Mouse (Mus musculus): Measurements from ENCODE around the gene Brd7.

Gene Brd7

DNA sequence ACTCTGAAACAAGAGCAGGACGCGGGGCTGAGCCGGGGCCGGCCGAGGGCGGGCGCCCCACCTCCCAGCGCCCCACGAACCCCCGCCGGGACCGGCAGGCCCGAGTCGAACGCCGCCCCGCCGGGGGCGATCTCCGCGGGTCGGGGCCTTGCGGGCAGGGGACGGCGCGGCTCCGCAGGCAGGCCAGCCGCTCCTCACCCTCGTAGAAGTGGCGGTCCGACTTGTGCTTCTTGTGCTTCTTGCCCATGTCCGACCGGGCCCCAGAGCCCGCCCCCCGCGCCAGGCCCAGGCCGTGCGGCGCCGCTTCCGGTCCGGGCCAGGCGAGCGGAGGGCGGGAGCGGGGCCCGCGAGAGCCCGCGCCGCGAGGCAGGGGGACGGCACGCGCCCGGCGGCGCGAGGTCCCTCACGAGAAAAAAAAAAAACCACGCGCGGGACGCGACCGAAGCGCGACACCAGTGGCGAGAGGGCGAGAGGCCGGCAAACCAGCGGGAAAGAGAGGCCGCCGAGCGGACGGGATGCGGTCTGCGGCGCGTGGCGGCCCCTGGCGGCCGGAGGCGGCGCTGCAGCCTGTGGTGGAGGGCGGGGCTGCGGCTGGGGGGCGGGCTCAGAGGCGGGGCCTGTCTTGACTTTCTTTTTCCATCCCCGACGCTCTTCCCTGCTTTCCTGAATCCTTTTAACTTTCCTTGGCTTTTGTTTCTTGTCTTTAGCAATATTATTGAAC is at the start of gene Brd7:
Gene Brd7, minus strand, starts transcription at position 487 of the 721 bp plus-strand sequence.
- DNase-seq: peak; percentile 76 to 79

DNA sequence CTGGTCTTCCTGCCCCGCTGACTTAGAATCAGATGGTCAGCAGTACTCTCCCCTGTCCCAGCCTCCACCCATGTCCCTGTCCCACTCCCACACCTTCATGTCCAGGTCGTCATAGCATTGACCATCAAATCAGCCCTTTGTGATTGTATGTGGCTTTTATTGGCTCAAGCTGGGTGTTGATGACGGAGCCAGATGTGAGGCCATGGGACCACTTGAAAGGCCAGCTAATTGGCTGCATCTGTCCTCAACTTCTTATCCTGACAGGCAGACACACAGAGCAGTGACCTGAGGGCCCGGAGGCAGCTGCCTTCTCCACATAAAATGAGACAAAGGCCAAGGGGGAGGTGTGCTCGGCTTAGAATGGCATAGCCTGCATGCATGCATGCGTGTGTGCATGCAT is 49.5 kb upstream of the Brd7 start:
- no peak for DNase-seq

DNA sequence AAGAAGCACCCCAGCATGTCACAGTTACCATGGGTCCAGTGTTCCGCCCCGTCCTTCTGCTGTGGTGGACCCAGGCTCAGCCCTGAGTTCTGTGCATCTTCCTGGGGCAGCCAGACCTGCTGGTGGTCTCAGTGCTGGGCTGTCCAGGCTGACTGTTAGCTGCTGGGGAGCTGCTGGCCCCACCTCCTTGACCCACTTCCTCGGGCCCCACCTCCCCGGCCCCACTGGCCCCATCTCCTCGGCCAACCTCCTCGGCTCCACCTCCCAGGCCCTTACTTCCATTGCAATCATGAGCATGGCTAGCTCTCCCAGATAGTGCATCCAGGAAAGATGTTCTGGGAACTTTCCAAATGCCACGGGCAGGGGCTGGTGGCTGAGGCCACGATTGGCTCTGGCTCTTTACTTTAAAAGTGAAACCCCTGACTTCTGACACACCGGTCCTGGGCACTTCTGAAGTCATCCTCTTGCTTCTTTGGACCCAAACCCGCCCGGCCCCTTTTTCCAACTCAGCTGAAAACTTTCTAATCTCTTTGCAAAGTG is 47.5 kb upstream of the Brd7 start:
- DNase-seq: peak in 1 of 2 experiments; percentile 14

DNA sequence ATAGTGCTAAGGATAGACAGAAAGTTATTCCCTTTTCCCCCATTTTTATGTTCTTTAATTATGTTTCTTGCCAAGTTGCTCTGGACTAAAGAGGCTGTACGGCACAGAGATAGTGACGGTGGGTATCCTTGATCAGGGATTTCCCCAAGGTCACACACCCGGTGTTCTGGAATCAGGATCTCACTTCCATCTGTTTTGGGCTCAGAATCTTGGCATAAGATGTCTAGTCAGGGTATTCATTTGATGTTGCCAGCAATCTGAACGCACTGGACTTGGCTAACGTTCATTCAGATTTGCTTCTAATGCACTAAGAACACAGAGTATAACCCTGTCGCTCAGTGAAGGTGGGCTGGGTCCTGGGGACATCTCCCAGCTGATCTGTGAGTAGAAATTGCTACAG is 45.7 kb upstream of the Brd7 start:
- DNase-seq: no peak

DNA sequence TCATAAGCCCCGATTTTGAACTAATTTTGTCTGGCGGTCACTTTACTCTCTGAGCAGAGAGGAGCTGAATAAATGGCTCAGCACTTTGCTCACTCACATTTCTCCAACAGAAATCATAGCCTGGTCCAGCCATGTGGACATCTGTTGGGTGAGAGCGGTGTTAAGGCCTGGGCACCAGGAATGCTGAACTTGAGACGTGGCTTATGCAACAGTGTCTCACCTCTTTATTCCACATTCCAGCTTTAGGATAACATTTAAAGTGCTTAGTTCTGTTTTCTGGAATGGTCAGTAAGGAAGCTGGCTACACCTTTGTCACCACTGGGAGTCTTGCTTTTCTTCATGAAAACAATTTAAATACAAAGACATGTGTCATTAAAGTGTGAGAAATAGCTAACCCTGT is 36.1 kb upstream of the Brd7 start:
- no peak for DNase-seq

DNA sequence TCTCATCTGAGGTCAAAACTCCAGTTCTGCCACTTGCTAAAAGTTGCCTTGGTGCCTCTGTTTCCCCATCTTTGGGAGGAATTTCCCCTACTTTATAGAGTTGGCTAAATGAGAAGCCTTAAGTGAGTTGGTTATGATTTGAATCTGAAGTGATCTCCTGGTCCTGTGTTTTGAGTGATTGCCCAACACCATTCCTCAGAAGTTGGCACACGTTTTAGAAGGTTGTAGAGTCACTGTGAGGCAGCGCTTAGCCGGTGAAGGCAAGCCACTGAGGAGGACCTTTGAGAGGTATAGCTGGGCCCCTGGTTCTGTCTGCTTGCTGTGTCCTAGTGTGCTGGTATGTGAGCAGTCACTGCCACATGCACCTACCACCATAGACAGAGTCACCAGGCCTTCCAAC is 31.3 kb upstream of the Brd7 start:
- peak; percentile 54 to 72 for DNase-seq

DNA sequence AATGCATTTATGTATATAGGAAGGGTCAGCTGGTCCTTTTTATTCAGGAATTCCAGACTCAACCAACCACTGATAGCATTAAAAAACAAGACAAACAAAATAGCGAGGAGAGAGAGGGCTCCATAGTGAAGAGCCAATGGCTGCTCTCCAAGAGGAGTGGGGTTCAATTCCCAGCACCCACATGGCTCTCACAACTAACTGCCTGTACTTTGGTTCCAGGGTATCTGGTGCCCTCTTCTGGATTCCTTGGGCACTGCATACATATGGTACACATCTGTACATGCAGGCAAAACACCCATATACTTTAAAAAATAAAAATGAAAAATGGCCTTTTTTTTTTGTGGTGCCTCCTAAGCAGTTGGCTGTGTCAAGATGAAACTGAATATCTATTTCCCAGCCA is 28.8 kb upstream of the Brd7 start:
- peak in 1 of 2 experiments; percentile 19 for DNase-seq

DNA sequence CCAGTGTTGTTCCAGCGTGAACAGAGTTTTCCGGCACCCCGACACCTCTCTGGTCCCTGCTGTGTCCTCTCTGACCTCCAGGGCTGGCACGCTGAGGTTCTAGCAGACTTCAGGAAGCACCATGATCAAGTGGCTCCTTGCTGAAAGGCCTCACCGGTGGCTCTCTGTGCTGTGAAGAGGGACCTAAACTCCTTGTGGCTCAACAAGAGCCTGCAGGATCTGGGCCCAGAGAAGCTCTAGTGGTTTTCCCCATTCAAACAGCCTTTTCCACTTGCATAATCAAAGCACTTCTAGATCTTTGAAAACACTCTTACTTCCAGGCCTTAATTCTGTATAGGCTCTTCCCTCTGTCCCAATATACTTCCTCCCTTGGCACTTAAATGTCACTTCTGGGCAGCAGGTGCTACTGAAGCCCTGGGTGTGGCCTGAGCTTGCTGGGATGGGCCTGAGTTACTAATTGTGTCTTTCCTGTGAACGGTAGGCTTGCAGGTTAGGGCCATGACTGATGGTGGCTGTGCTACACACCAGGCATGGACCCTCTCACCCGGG is 26.8 kb upstream of the Brd7 start:
- DNase-seq: peak; percentile 62 to 74

DNA sequence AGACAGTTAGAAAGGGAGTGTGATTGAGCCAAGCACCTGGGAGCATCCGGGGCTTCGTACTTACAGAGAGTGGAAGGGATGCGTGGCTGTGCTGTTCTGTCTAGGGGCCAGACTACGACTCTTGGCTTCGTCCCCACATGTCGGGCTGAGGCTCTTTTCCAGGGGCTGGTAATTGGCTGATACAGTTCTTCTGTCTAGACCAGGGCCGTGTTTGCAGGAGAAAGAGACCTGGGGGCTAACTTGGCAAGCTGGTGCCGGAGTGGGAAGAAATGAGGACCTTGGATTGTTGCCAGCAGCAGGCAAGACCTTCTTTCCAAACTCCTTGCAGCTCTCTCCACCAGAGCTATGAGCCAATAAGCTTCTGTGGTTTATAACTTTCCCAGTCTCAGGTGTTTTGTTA is 25.9 kb upstream of the Brd7 start:
- DNase-seq: no peak

DNA sequence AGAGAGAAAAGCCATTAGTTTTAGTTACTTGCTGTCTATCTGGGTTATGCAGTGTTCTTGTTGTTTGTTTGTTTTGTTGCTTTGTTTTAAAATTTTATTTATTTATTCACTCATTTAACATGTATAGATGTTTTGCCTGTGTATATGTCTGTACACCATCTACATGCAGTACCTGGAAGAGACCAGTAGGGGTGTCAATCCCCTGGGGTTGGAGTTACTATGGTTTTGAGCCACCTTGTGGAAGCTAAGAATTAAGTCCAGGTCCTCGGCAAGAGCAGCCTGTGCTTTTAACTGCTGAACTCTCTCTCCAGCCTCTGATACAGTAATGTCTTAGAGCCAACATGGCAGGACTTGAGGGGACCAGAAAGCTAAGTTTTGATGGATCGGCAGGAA is 21.2 kb upstream of the Brd7 start:
- no peak for DNase-seq

DNA sequence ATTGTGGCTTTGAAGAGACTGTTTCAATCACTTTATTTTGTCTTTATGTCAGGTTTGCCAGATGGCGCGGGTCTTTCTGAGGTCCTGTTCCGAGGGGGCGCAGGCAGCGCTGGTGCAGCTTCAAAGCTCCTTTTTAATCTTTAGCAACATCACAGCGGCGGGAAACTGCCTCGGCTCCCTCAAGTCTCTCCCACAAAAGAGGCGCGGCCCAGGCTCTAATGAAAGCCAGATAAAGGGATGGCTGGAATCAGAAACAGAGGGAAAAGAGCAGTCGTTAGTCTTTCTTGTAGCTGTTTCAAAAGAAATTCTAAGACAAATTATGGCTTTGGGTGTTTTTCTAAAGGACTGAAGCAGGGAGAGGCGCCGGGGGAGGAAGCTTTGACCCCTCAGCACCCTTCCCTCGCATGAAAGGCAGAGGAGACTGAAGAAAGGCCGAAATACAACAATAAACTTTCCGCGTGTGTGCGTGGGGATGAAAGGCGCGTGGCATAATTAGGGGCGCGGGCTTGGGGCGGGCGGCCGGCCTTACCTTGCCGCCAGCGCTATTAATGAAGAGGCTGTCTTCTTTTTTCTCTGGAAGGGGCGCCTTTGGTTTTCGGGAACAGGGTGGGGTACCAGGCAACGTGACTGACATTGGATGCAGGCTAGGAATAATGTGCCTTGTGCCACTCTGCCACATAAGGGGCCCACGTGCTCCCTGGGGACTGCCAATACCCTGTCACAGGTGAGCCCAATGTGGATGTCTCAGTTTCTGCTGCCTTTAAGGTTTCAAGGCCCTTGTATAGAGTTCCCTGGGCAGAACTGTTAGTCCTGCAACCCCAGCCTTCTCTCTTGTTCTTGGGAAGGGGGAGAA is 20.5 kb upstream of the Brd7 start:
- no peak for DNase-seq

DNA sequence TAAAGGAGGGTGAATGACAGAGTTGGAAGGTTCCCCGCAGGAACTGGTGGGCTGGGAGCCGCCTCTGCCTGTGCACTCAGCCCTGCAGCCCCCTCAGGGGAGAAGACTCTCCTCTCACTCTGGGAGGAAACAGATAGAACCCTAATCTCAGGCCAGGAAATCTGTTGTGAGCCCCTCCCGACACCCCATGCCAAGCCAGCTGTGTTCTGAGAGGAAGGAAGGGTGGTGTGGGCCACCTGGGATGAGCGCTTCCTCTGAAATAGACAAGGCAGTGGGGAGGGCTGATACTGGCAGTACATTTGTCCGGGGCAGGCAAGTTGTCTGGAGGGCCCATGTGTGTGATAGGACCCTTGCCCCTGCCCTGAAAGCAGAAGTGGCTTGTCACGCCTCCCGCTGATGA is 18.5 kb upstream of the Brd7 start:
- peak in 1 of 2 experiments; percentile 22 for DNase-seq

DNA sequence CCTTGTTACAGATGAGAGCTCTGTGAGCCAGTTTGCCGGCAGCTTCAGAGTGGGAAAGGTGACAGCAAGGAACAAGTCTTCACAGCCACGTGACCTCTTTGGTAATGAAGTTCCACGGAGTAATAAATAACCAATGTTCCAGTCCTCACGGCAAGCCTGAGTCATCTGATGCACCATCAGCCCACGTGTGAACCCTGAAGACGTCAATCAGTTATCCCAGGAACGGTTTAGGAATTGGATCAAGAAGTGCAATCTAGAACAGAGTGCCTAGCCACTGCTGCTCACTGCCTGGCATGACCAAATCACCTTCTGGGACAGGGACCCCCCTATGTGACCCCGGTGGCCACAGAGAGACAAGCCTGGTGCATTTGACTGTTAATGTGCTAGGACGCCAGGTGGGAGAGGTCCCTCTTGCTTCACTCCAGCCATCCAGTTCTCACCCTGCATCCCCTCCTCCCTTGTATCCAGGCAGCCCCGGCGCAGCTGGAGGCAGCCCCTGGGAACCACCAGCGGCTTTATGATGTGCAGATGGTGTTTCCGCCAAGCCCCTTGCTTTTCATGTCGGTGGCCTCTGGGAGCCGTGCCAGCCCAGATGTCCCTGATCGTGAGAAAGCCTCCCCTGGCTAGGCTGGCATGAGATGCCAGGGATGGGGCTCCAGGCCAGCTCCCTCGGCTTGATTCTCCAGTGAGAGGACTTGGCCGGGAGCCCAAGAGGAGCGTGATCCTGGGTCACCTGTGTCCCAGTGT is 15.0 kb upstream of the Brd7 start:
- no peak for DNase-seq

DNA sequence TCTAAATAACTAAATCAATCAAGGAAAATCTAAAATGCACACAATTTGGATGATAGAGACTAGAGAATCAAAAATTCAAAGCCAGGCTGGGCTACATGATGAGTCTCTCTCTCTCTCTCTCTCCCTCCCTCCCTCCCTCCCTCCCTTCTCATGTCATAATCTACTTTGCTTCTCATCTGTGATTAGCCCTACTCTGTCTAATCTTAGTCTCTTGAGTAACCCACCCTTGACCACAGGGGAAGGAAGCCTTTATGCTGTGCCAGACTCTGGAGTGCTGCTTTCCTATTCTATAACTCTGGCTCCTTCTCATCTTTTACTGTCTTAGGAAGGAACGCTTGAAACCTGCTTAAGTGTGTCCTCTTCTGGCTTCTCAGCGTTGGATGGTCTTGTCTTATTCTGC is 9.5 kb upstream of the Brd7 start:
- no peak for DNase-seq

DNA sequence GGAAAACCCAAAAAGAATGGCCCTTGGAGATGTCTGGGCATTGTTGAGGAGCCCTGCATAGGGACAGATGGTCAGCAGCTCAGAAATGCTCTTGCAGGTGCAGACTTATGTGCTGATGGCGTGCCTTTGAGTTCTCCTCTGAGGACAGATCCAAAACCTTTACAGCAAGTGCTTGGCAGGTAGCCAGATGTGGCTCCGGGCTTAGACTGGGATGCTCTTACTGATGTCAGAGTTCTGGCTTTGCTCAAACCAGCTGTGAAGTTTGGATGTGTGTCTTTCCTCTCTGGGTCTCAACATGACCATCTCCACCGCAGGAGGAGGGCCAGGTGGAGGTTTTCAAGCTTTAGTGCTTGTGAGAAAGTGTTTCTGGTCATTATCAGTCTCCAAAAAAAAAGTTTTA is 7.8 kb upstream of the Brd7 start:
- no peak for DNase-seq

DNA sequence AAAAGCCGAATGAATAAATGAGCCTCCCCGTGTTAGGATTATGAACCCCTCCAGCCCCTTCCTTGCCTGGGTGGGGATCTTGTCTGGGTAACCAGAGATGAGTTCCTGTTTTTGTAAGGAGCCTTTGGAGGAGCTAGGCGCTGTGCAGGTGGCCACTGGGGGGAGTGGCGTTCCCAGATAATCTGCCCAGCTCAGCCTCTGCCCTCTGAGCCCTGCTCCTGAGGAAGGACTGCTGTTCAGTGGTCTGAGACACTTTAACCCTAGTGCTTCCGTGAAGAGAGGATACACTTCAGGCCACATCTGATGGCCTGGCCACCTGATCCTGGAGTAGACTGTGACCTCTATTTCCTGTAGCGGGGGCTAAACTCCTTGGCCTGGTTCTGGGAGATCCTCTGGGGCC is 7.2 kb upstream of the Brd7 start:
- DNase-seq: peak in 1 of 2 experiments; percentile 47

DNA sequence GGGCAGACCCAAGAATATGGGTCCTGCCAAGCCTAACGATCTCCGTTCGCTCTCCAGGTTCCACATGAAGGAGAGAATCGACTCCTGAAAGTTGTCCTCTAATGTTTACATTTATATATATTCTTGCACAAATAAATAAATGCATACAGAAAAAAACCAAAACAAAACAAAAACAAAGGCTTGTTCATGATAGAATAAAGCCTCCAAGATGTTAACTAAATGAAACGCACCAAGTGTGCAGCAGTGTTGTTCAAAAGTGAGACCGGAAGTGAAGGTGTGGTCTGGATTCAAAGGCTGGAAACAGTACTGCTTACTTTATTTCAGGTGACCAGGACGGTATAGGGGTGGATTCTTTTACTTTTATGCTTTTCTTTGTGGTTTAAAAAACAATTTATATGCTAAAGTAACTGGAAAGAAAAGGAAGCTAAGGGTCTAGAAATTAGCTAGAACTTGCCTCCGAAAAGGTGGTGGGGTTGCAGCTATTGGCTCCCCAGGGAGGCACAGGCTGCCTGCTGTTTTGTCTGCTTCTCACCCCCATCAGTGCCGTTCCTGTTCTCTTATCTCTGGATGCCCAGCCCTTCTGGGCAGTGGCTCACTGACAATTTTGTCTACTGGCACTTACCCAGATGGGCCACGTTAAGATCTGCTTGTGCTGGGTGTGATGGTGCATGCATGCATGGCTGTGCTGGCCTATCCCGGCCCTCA is 604 bp upstream of the Brd7 start:
- peak in 1 of 2 experiments; percentile 27 for DNase-seq

DNA sequence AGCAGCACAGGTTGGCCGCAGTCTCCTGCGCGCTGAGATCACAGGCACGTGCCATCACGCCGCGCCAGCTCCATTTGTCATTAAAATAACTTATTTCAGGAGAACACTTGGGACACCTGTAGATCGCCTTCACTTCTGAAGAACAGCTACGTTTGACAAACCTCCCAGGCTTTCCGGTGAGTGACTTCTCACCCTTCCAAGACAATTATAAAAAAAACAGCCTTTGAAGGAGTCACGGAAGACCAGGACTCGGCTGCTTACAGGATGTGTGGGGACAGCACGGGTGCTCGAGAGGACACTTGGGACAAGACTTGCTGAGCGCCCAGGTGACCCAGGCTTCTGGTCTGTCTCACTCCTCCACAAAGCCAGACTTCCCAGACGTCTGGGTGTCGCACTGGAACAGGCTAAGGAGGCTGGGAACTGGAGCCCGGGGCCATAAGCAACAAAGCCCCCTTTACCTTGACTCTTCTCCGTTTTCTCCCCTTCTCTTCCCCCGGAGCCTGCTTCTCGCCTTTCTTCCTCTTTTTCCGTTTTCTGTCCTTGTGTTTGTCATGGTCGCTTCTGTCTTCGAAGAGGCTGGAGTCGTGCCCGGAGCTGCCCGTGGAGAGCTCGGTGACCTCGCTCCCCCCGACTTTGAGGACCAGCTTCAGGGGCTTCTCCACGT is 818 bp downstream of the Brd7 start:
- peak in 1 of 2 experiments; percentile 19 for DNase-seq

DNA sequence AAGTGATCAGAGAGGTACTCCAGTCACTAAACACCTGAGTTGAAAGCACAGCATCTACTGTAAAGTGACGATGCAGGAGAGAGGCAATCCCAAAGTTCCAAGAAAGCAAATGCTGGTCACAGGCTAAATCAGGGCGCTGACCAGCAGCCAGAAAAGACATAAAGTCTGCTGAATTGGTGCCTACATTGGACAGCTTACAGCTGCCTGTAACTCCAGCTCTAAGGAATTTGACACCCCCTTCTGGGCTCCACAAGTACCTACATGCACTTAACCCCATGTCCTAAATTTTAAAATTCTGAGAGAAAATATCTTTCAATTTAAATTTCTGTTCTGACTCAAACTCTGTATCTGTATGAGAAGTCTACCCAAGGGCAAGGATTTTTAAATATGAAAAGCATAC is 2.0 kb downstream of the Brd7 start:
- no peak for DNase-seq

DNA sequence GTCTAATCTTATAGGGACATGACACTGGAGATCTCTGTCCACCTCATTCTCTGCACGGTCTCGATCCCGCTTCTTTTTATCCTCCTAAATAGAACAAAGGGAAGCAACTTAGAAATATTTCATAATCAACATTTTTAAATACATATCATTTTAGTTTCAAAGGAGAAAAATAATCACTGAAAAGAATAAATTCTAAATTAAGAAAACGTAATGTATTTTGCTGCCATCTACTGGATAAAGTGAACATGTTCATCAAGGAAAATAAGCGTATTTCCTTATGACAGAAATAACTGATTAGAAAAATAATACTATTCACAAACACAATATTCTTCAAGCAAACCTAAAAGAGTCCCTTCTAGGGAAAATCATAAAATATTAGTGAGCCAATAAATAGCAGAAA is 4.0 kb downstream of the Brd7 start:
- DNase-seq: no peak

DNA sequence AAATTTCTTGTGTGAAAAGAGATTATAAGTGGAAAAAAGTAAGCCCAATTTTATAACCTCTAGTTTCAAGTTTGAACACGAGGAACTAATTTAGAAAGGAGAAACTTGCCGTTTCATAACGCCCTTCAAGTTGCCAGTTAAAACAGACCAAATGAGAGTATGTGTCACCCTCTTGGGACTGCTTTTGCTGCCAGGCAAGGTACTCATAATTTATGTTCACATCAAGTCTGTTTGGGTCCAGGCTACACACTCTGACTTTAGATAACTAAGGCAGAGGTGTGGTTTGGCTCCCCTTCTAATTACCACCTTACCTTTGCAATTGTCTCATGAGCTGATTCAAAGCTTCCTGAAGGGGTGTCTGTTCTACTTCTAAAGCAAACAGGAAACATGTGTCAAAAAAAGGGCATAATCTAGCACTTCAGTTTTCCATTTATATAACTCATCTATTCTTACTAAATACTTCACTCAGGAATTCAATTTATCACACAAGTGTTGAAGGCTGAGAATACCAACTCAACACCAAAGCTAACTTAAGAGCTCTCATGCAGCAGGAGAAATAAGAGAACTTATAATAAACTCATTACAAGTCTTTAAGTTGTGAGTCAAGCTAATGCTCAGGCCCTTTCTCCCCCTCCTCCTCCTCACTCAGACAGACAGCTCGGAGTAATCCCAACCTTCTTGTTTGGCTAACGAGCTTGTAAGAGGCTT is 4.6 kb downstream of the Brd7 start:
- peak; percentile 80 to 87 for DNase-seq
